Mouse (Mus musculus) kidney, adult 9 months (tissue): ENCODE results near the gene Sec22b.
A peak's percentile ranks its signal among the peaks of the same experiment; 100 is the strongest.

ENCODE experiments used
- DNase-seq: peaks from one replicate; pipeline ENCODE4 v3.0.0; 2022

The Sec22b gene

GRCm38 (mm10) chr3:97911093-97911492, 10.1 kb downstream of the Sec22b start:
- no peak for DNase-seq

- DNase-seq = no peak
These were observed 14.1 kb downstream of the Sec22b start for GRCm38 (mm10) chr3:97915081-97915480.

- DNase-seq = no peak
These were observed 18.0 kb downstream of the Sec22b start for GRCm38 (mm10) chr3:97918885-97919550.

GRCm38 (mm10) chr3:97925246-97925645, 24.3 kb downstream of the Sec22b start:
- no peak for DNase-seq

GRCm38 (mm10) chr3:97927322-97927721, 26.3 kb downstream of the Sec22b start:
- no peak for DNase-seq

- DNase-seq = peak; percentile 83
These were observed 28.2 kb downstream of the Sec22b start for GRCm38 (mm10) chr3:97928968-97929858.

- DNase-seq = no peak
These were observed 29.3 kb downstream of the Sec22b start for GRCm38 (mm10) chr3:97930141-97930786.

- DNase-seq = no peak
These were observed 29.8 kb downstream of the Sec22b start for GRCm38 (mm10) chr3:97930787-97931158.

GRCm38 (mm10) chr3:97931310-97931885, 30.4 kb downstream of the Sec22b start:
- no peak for DNase-seq

- DNase-seq = peak; percentile 14
These were observed 31.1 kb downstream of the Sec22b start for GRCm38 (mm10) chr3:97932131-97932530.

- DNase-seq = no peak
These were observed 31.8 kb downstream of the Sec22b start for GRCm38 (mm10) chr3:97932771-97933170.

GRCm38 (mm10) chr3:97933251-97933650, 32.3 kb downstream of the Sec22b start:
- DNase-seq = no peak

- DNase-seq = no peak
These were observed 32.8 kb downstream of the Sec22b start for GRCm38 (mm10) chr3:97933811-97934210.

GRCm38 (mm10) chr3:97934331-97935300, 33.6 kb downstream of the Sec22b start:
- no peak for DNase-seq

- peak; percentile 10 for DNase-seq
These were observed 36.3 kb downstream of the Sec22b start for GRCm38 (mm10) chr3:97937068-97937944.

GRCm38 (mm10) chr3:97937945-97938266, 36.9 kb downstream of the Sec22b start:
- no peak for DNase-seq

- no peak for DNase-seq
These were observed 38.0 kb downstream of the Sec22b start for GRCm38 (mm10) chr3:97938814-97939526.

- peak; percentile 12 for DNase-seq
These were observed 38.9 kb downstream of the Sec22b start for GRCm38 (mm10) chr3:97939626-97940510.

GRCm38 (mm10) chr3:97940511-97941204, 39.7 kb downstream of the Sec22b start:
- no peak for DNase-seq
